Mouse (Mus musculus) spleen, postnatal 10 days (tissue): Measurements from ENCODE around the gene Ifrd2.

Source experiments
- DNase-seq, 2 experiments: peaks; one replicate each; pipeline ENCODE4 v3.0.0; 2021 to 2022; ENCODE audit warnings: low spot score in 2 of 2

The Ifrd2 gene

GRCm38 (mm10) chr9:107575579-107576356, 11.7 kb upstream of the Ifrd2 start:
- DNase-seq, result no peak

GRCm38 (mm10) chr9:107576357-107577107, 10.9 kb upstream of the Ifrd2 start, which contains the start of gene Hyal1:
TSS of gene Hyal1 (plus strand) at chr9:107576927.
- DNase-seq, result peak; percentile 69 to 86

- DNase-seq, result no peak
These were observed 9.6 kb upstream of the Ifrd2 start for GRCm38 (mm10) chr9:107577871-107578270.

GRCm38 (mm10) chr9:107578587-107578986, 8.9 kb upstream of the Ifrd2 start, which contains the start of gene Naa80:
TSS of gene Naa80 (plus strand) at chr9:107578887.
- DNase-seq, result no peak

- DNase-seq, result no peak
These were observed 8.2 kb upstream of the Ifrd2 start for GRCm38 (mm10) chr9:107579023-107579900.

DNA sequence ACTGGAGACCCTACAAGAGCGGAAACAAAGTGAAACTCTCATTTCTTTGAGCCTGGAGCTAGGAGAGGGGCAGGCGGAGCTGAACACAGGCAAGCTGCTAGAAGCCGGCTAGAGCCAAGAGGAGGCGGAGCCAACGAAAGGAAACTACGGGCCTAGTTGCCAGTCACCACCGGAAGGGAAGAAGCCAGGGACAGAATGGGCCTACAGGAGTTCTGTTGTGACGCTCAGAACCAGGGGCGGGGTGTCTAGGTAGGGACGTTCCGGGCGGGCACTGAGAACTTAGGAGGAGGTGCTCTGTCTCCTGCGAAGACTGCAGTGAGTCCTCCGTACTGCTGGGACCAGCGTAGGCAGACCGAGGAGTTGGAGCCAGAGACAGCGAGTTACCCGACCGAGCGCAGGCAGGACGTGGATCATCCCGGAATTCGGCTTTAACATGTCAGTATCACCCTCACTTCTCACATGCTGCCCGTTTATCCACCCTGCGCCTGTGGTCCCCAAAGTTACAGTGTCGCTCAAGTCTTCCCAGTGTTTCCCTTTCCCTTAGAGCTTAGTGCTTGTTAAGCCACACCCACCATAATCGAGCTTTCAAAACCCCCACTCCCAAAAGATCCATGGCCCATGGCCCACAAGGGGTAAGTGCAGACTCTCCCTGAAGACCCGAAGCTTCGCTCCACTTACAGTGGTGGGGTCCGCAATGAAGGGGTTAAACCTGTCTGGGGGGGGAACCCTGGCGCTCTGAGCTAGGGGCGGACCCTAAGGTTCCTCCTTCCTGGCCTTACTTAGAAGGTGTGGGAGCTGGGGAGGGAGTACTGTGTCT, 6.7 kb upstream of the Ifrd2 start, which contains the start of gene Hyal3:
Hyal3 (plus strand) TSS at position 318 of the 817 bp plus-strand sequence.
- DNase-seq, result peak; percentile 83 to 89

- DNase-seq, result no peak
These were observed 5.9 kb upstream of the Ifrd2 start for GRCm38 (mm10) chr9:107581584-107581983.

DNA sequence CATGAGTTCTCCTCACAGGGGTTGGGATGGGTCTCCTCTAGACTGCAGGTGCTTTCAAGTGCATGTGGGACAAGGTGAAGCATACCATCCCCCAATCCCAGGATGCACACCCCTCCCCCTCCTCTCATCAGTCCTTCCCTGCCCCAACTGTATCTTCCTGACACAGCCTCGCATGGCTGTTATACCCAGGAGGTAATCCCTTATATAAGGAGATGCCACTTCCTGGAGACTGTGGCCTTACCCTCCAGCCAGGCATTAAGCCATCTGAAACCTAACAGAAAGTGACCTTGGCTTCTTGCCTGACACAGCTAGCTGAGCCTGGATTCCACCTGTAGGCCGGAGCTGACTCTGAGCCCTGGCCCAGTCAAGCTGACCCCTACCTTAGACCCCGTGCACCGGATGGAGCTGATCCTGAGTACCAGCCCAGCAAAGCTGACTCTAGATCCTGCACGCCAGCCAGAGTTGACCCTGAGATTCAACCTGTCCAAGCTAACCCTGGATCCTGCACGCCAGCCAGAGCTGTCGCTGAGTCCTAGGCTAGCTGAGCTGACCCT, 4.9 kb upstream of the Ifrd2 start:
- no peak for DNase-seq

GRCm38 (mm10) chr9:107583174-107583573, 4.3 kb upstream of the Ifrd2 start:
- no peak for DNase-seq

- DNase-seq, result no peak
These were observed 938 bp upstream of the Ifrd2 start for GRCm38 (mm10) chr9:107586504-107586903.

DNA sequence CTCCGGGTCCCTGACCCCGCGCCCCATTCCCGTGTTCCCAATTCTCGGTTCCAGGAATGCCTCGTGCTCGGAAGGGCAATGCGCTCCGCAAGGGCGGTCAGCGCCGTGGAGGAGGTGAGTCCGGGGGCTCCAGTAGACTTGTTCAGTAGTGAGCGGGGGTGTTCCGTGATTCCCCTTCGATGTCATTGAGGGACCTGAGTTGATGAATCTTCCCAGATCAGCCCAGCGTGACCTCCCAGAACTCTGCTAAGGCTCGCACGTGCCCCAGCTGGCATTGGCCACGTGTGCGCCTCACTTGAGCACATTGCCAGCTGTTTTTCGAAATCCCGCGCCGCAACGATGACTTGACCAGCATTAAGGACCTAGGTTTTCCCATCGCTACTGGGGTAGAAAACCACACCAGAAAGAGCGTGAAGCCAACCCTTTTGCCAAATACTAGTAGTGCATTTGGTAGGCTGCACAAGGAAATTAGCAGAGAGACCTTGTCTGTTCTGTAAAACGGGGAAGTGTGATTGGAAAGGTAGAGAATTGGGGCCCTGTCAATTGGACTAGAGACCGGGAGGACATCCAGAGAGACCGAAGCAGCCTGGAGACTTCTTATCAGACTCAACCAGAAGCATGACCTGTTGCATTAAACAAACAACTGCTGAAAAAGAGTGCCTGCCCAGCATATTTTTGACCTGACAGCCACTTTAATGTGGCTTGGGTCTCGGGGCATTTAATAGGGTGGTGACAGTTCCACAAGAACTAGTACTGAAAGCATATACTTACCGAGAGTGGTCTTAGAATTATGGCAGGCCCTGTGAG, 594 bp downstream of the Ifrd2 start:
- peak in 1 of 2 experiments; percentile 73 for DNase-seq

GRCm38 (mm10) chr9:107590058-107590772, 2.8 kb downstream of the Ifrd2 start:
- DNase-seq, result peak; percentile 67 to 81

- DNase-seq, result no peak
These were observed 3.3 kb downstream of the Ifrd2 start for GRCm38 (mm10) chr9:107590773-107591060.

- DNase-seq, result peak in 1 of 2 experiments; percentile 22
These were observed 5.9 kb downstream of the Ifrd2 start for GRCm38 (mm10) chr9:107593101-107593976.

- DNase-seq, result no peak
These were observed 7.0 kb downstream of the Ifrd2 start for GRCm38 (mm10) chr9:107594281-107595062.

GRCm38 (mm10) chr9:107596619-107597569, 9.5 kb downstream of the Ifrd2 start:
- no peak for DNase-seq
